Mouse (Mus musculus): ENCODE results near the gene Cox20. TPM values are rescaled to one million over a fixed set of nuclear protein-coding genes. Genes with fewer than 3 reads are reported as not detected.

Gene Cox20
- polyA plus RNA-seq, 1 experiment from 2014 or later, result 134 TPM

DNA sequence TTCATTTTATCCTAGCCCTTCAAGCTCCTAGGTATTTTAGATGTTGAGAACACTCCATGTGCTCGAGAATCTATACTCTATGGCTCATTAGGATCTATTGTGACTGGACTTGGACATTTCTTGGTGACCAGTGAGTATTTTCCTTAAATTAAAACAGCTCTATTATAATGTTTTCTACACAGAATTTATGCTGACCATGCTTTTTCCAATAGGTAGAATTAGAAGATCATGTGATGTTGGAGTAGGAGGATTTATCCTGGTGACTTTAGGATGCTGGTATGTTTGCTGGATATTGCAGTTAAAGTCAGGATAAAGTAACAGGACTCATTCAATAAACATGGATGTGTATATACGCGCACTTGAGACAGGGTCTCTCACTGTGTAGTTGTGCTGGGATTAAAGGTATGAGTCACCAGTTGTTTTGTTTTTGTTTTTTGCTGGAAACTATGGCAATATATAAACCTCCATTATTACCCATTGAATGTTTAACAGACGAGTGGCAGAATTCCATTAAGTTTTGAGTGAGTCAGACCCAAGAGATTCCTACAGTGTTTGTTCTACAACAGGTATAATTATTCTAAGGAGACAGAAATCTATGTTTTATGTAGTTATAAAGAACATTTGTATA lies 2.9 kb downstream of the Cox20 start:
- ATAC-seq (ENCODE audit: insufficient read depth, low FRiP score, low read depth), result no peak
- Histone ChIP-seq H3K4me3 (replicated peaks) (no peak overlapping the region), H3K4me2 (no peak overlapping the region), H3K9ac (no peak overlapping the region), H3K27me3 (replicated peaks) (no peaks in the 10 kb centered on the region), H3K27ac (no peak overlapping the region), H3K36me3 (peaks cover 17% of the 10 kb centered on the region), H3K4me1 (peaks cover 5% of the 10 kb centered on the region; the same call in 1 of the 2 replicates), H3K9me3 (no peaks in the 10 kb centered on the region)
- 54% methylated on average over 4 of the region's 4 CpGs for WGBS

GRCm38 (mm10) chr1:178323235-178323634 lies 4.3 kb downstream of the Cox20 start:
- Histone ChIP-seq H3K27ac (no peak overlapping the region), H3K36me3 (peaks cover 22% of the 10 kb centered on the region), H3K4me3 (replicated peaks) (no peak overlapping the region), H3K4me1 (peaks cover 3% of the 10 kb centered on the region; the same call in 1 of the 2 replicates), H3K9ac (no peak overlapping the region), H3K9me3 (no peaks in the 10 kb centered on the region), H3K4me2 (no peak overlapping the region), H3K27me3 (replicated peaks) (no peaks in the 10 kb centered on the region)
- no peak for ATAC-seq (ENCODE audit: insufficient read depth, low FRiP score, low read depth)
- 88% methylated on average over 1 of the region's 1 CpGs for WGBS

- 90% methylated on average over 1 of the region's 1 CpGs for WGBS
- H3K36me3 ChIP-seq, result peaks cover 25% of the 10 kb centered on the region
- H3K27me3 ChIP-seq (replicated peaks), result no peaks in the 10 kb centered on the region
- H3K9me3 ChIP-seq, result no peaks in the 10 kb centered on the region
- no peak overlapping the region for H3K4me3 ChIP-seq (replicated peaks)
- ATAC-seq (ENCODE audit: insufficient read depth, low FRiP score, low read depth), result no peak
- H3K9ac ChIP-seq, result no peak overlapping the region
- no peak overlapping the region for H3K27ac ChIP-seq
- H3K4me2 ChIP-seq, result no peak overlapping the region
- peaks cover 3% of the 10 kb centered on the region; the same call in 1 of the 2 replicates for H3K4me1 ChIP-seq
Observed at GRCm38 (mm10) chr1:178324568-178324967, 5.6 kb downstream of the Cox20 start.

DNA sequence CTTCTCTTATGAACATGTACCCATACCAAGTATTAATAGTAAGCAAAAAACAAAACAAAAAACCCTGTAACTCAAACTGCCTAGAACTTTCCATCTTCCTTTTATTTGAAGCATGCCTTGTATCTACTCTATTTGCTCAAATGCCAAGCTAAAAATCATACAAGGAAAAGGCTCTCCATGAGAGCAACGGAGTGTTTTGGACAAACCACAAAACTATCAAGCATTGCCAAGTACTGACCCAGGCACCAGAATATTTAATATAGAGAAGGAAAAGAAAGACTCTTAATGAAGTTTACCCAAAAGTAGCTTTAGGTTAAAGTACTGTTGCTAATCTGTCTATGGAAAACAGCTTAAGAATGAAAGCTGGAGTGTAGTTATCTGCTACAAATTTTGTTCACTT lies 7.4 kb downstream of the Cox20 start:
- Histone ChIP-seq H3K4me1 (no peaks in the 10 kb centered on the region), H3K36me3 (peaks cover 36% of the 10 kb centered on the region), H3K9ac (no peak overlapping the region), H3K4me2 (no peak overlapping the region), H3K27me3 (replicated peaks) (no peaks in the 10 kb centered on the region), H3K9me3 (no peaks in the 10 kb centered on the region), H3K27ac (no peak overlapping the region), H3K4me3 (replicated peaks) (no peak overlapping the region)
- 93% methylated on average over 1 of the region's 1 CpGs for WGBS
- no peak for ATAC-seq (ENCODE audit: insufficient read depth, low FRiP score, low read depth)

GRCm38 (mm10) chr1:178326950-178327349 lies 8.0 kb downstream of the Cox20 start:
- Histone ChIP-seq H3K27me3 (replicated peaks) (no peaks in the 10 kb centered on the region), H3K4me3 (replicated peaks) (no peak overlapping the region), H3K9me3 (no peaks in the 10 kb centered on the region), H3K27ac (no peak overlapping the region), H3K4me1 (no peaks in the 10 kb centered on the region), H3K9ac (no peak overlapping the region), H3K36me3 (peaks cover 41% of the 10 kb centered on the region), H3K4me2 (no peak overlapping the region)
- 74% methylated on average over 1 of the region's 1 CpGs for WGBS
- no peak for ATAC-seq (ENCODE audit: insufficient read depth, low FRiP score, low read depth)

GRCm38 (mm10) chr1:178329017-178329416 lies 10.1 kb downstream of the Cox20 start:
- Histone ChIP-seq H3K4me2 (no peak overlapping the region), H3K27me3 (replicated peaks) (no peaks in the 10 kb centered on the region), H3K4me3 (replicated peaks) (no peak overlapping the region), H3K9me3 (no peaks in the 10 kb centered on the region), H3K27ac (no peak overlapping the region), H3K36me3 (peaks cover 45% of the 10 kb centered on the region), H3K4me1 (0 out of 2 replicates have a peak, but pooled peaks cover 5% of the 10 kb centered on the region), H3K9ac (no peak overlapping the region)
- no peak for ATAC-seq (ENCODE audit: insufficient read depth, low FRiP score, low read depth)
- 72% methylated on average over 5 of the region's 5 CpGs for WGBS

GRCm38 (mm10) chr1:178329946-178330345 lies 11.0 kb downstream of the Cox20 start:
- Histone ChIP-seq H3K9me3 (no peaks in the 10 kb centered on the region), H3K36me3 (peaks cover 46% of the 10 kb centered on the region), H3K9ac (no peak overlapping the region), H3K27ac (no peak overlapping the region), H3K4me2 (no peak overlapping the region), H3K4me3 (replicated peaks) (no peak overlapping the region), H3K4me1 (0 out of 2 replicates have a peak, but pooled peaks cover 8% of the 10 kb centered on the region), H3K27me3 (replicated peaks) (no peaks in the 10 kb centered on the region)
- 67% methylated on average over 6 of the region's 6 CpGs for WGBS
- ATAC-seq (ENCODE audit: insufficient read depth, low FRiP score, low read depth), result no peak

DNA sequence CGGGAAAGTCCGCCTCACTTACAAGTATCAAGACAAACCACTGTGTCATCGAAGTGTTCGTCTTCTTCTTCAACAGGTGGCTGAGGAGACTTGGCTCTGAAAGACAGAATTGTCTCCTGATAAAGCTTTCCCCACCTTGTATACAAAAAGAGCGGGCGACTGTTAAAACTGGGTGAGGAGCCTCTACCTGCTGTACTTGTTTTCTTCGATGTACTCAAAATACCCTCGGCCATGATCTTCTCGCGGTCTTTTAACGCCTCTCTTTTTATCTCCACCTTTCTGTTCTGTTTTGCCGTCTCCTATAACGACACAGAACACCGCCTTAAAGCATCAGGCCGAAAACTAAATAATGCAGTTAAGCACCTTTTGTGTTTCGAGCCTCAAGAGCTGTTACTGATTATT lies 16.9 kb downstream of the Cox20 start:
- Histone ChIP-seq H3K27ac (peak overlapping the region; percentile 100), H3K4me2 (peak overlapping the region; percentile 65), H3K27me3 (replicated peaks) (no peaks in the 10 kb centered on the region), H3K4me3 (replicated peaks) (peak overlapping the region; percentile 88), H3K9ac (peak overlapping the region; percentile 98), H3K9me3 (no peaks in the 10 kb centered on the region), H3K4me1 (0 out of 2 replicates have a peak, but pooled peaks cover 8% of the 10 kb centered on the region), H3K36me3 (peaks cover 30% of the 10 kb centered on the region)
- WGBS, result under 1% methylated on average over 16 of the region's 16 CpGs
- no peak for ATAC-seq (ENCODE audit: insufficient read depth, low FRiP score, low read depth)

DNA sequence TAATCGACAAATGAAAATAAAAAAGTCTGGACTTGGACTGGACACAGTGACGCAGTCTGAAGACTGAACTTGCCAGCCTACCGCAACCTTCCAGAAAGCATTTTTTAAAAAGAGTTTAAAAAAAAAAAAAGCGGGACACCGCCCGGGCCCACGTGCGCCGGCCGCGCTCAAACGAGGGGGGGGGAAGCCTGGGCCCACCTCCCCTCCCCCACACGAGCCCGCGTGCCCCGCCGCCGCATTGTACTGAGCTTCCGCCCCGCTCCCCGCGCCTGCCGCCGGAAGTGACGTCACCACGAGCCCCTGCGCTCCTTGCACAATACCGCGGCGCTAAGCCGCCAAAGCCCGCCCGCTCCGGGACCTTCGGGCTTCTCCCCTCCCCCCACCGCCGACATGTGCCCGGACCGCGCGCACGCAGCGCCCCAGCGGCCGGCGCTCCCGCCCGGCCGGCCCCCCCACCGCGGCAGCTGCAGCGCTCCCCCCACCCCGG lies 17.4 kb downstream of the Cox20 start:
- Histone ChIP-seq H3K4me2 (peak overlapping the region; percentile 65), H3K27me3 (replicated peaks) (no peaks in the 10 kb centered on the region), H3K4me3 (replicated peaks) (peak overlapping the region; percentile 88), H3K9me3 (no peaks in the 10 kb centered on the region), H3K9ac (peak overlapping the region; percentile 98), H3K36me3 (peaks cover 26% of the 10 kb centered on the region), H3K4me1 (0 out of 2 replicates have a peak, but pooled peaks cover 8% of the 10 kb centered on the region), H3K27ac (peak overlapping the region; percentile 100)
- ATAC-seq (ENCODE audit: insufficient read depth, low FRiP score, low read depth), result peak; percentile 90
- under 1% methylated on average over 47 of the region's 53 CpGs for WGBS

DNA sequence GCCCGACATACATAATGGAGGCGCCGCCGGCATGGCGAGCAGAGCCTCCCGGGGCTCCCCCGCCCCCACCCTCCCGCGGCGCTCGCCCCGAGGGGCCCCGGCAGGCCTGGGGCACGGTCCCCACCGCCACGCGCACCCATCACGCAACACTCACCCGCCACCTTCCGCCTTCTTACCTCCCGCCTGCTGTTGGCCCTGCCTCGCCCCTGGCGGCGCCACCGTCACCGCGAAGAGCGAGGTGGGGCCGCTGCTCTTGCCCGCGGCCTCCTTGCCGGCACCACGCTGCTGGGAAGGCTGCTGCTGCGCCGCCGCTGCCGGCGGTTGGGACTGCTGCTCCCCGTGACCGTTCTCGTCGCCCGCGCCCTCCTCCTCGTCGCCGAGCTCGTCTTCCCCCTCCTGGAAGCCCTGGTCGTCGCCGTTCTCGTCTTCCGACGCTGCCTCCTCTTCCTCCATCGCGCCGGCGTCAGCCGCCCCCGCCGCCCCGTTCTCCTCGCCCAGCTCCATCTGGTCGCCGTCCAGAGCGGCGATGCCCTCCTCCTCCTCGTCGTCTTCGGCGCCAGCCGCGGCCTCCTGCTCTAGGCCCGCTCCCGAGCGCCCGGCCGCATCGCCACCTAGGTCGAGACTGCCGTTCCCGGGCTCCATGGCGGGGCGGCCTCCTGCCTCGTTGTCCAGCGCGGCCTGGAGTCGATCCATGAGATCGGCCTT lies 18.0 kb downstream of the Cox20 start:
- peak overlapping the region; percentile 5; the same call in 1 of the 2 replicates for H3K4me2 ChIP-seq

GRCm38 (mm10) chr1:178337551-178338317 lies 18.8 kb downstream of the Cox20 start, which contains the start of gene Hnrnpu:
Hnrnpu (minus strand) TSS chr1:178337797.
- Histone ChIP-seq H3K4me3 (replicated peaks) (peak within 1 kb of the TSS; percentile 88), H3K9ac (peak within 1 kb of the TSS; percentile 98), H3K9me3 (no peaks in the 10 kb centered on the region), H3K4me1 (0 out of 2 replicates have a peak, but pooled peaks cover 6% of the 10 kb centered on the region), H3K4me2 (peak within 1 kb of the TSS; percentile 54), H3K27me3 (replicated peaks) (no peaks in the 10 kb centered on the region), H3K36me3 (peaks cover 14% of the 10 kb centered on the region; the same call in 1 of the 2 replicates), H3K27ac (peak within 1 kb of the TSS; percentile 100)
- under 1% methylated on average over 65 of the region's 73 CpGs for WGBS
- ATAC-seq (ENCODE audit: insufficient read depth, low FRiP score, low read depth), result peak; percentile 91

More for the DNA sequence above, 18.0 kb downstream of the Cox20 start:
- no peaks in the 10 kb centered on the region for H3K9me3 ChIP-seq
- peak overlapping the region; percentile 100 for H3K27ac ChIP-seq
- WGBS, result under 1% methylated on average over 52 of the region's 89 CpGs
- no peaks in the 10 kb centered on the region for H3K27me3 ChIP-seq (replicated peaks)
- H3K4me1 ChIP-seq, result 0 out of 2 replicates have a peak, but pooled peaks cover 8% of the 10 kb centered on the region
- ATAC-seq (ENCODE audit: insufficient read depth, low FRiP score, low read depth), result peak; percentile 29
- peak overlapping the region; percentile 98 for H3K9ac ChIP-seq
- peaks cover 22% of the 10 kb centered on the region for H3K36me3 ChIP-seq
- peak overlapping the region; percentile 88 for H3K4me3 ChIP-seq (replicated peaks)
